Mouse (Mus musculus) stomach, postnatal 0 days (tissue): ENCODE measurements around the gene Ldb3.

Experiments
- CTCF ChIP-seq: IDR thresholded peaks from 2 replicates; pipeline ENCODE4 v1.5.1; 2016; ENCODE audit warnings: antibody characterized with exemption, low read depth, mild to moderate bottlenecking, moderate library complexity
- EP300 ChIP-seq: optimal IDR thresholded peaks from 2 replicates; pipeline ENCODE3; 2016; ENCODE audit warnings: antibody characterized with exemption

DNA sequence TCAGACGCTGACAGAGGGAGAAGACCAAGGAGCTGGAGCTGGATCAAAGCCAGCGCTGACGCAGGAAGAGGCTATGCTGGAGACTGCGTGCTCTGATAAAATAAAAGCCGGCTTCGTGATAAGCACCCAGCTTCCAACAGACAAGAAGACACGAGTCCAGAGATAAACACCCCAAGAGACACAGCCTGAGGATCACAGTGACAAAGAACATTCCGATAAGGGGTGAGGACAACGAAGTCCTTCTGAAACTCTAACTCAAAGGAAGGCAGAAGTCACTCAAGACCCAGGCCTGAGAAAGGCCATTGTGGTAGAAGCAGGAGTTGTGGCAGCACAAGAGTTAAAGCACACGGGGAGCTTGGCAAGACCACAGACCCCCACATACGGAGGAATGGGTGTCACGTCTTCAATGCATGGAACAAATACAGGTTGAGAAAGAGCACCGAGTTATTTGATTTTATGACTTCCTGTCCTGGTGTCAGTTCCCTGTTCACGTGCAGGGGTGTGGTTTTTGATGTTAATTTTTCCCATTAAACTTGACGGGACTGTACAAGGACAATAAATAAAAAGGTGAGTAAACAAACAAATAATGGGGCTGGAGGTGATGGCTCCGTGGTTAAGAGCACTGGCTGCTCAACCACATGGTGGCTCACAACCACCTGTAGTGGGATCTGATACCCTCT is 35.2 kb upstream of the Ldb3 start:
- TF ChIP-seq CTCF (no peak), EP300 (no peak)
